Mouse (Mus musculus): ENCODE results near the gene 9130023H24Rik.

DNA sequence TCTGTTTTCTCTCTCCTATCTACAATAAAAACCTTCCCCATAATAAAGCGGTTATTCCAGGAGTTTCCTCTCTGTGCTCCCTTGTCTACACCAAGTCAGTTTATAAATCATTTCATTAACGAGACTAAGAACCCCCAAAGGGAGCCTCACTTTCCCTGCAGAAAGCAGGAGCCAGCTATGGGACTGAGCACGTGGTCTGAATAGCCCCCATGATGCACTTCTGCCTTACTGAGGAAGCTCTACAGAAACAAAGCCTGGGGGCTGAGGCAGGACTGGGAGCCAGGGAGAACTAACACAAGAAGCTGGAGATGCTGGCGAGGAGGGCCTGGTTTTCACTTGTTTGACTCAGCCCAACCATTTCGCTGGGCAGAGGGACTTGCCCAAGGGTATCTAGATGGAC, 46.2 kb upstream of the 9130023H24Rik start:
- TF ChIP-seq CTCF (conservative IDR thresholded peaks at IDR 0.05 in 1 of 2, IDR thresholded peaks at IDR 0.05 in 1 of 2; ENCODE audit: low read depth in 2 of 2, low read length in 2 of 2) (no peak), E2F4 (IDR thresholded peaks at IDR 0.05; ENCODE audit: insufficient replicate concordance, low read depth, low read length) (no peak), USF2 (conservative IDR thresholded peaks at IDR 0.05; ENCODE audit: low read depth, low read length) (no peak), ZMIZ1 (IDR thresholded peaks at IDR 0.05; ENCODE audit: low read depth, low read length) (no peak), IRF4 (IDR thresholded peaks at IDR 0.05; ENCODE audit: low read depth, low read length) (no peak), POLR2A (IDR thresholded peaks at IDR 0.05; ENCODE audit: low read depth, low read length) (no peak), MAFK (IDR thresholded peaks at IDR 0.05; ENCODE audit: insufficient replicate concordance, low read length) (no peak), MYC (IDR thresholded peaks at IDR 0.05; ENCODE audit: low read depth, low read length) (no peak), EP300 (IDR thresholded peaks at IDR 0.05; ENCODE audit: low read length) (no peak), GABPA (IDR thresholded peaks at IDR 0.05; ENCODE audit: insufficient replicate concordance, low read depth, low read length) (no peak), ZC3H11A (IDR thresholded peaks at IDR 0.05; ENCODE audit: low read depth, low read length) (no peak)
